In genomic region chr6:127155468-127155867, GRCm38 (mm10) we compare ENCODE assay signal across 8 mouse cellular contexts. TPM values are rescaled to one million over a fixed set of nuclear protein-coding genes. Genes with fewer than 3 reads are reported as not detected.
DNase-seq lines count a peak whose midpoint lies in the region; ATAC-seq lines count a peak whose summit lies in the region.

No protein-coding gene starts in this region.

- H3K4me3 ChIP-seq in embryonic facial prominence, embryonic 13.5 days: peak overlapping the region; percentile 78
- peak overlapping the region; percentile 31 for H3K4me3 ChIP-seq in hindbrain, embryonic 15.5 days
- H3K4me3 ChIP-seq in liver, embryonic 16.5 days (ENCODE audit: low read depth, low read length): peak overlapping the region; percentile 43

- H3K9me3 ChIP-seq in embryonic facial prominence, embryonic 13.5 days: no peaks in the 10 kb centered on the region
- H3K9me3 ChIP-seq in hindbrain, embryonic 15.5 days: no peaks in the 10 kb centered on the region
- H3K9me3 ChIP-seq in liver, embryonic 16.5 days (replicated peaks; ENCODE audit: control insufficient read depth, low read length): no peaks in the 10 kb centered on the region

- WGBS in embryonic facial prominence, embryonic 13.5 days: under 1% methylated on average over 15 of the region's 15 CpGs
- 2% methylated on average over 15 of the region's 15 CpGs for WGBS in hindbrain, embryonic 15.5 days
- WGBS in liver, embryonic 16.5 days (ENCODE audit: insufficient replicate concordance): 1% methylated on average over 15 of the region's 15 CpGs

- peak overlapping the region; percentile 72 for H3K9ac ChIP-seq in embryonic facial prominence, embryonic 13.5 days
- H3K9ac ChIP-seq in hindbrain, embryonic 15.5 days: no peak overlapping the region
- no peak overlapping the region for H3K9ac ChIP-seq in liver, embryonic 16.5 days (ENCODE audit: low read depth, low read length)

- no peaks in the 10 kb centered on the region for H3K36me3 ChIP-seq in embryonic facial prominence, embryonic 13.5 days
- no peaks in the 10 kb centered on the region for H3K36me3 ChIP-seq in hindbrain, embryonic 15.5 days
- H3K36me3 ChIP-seq in liver, embryonic 16.5 days (ENCODE audit: control insufficient read depth, insufficient read depth): no peaks in the 10 kb centered on the region

- peak; percentile 20 for DNase-seq in kidney, adult 18-20 months
- DNase-seq in kidney, adult 8-10 months: no peak
- DNase-seq in retina, embryonic 14.5 days (ENCODE audit: low spot score): peak; percentile 44
- no peak for DNase-seq in frontal cortex, postnatal 14 days (ENCODE audit: low spot score in 2 of 2)

- peaks cover 42% of the 10 kb centered on the region for H3K4me1 ChIP-seq in embryonic facial prominence, embryonic 13.5 days
- H3K4me1 ChIP-seq in hindbrain, embryonic 15.5 days (replicated peaks): peaks cover 53% of the 10 kb centered on the region
- peaks cover 40% of the 10 kb centered on the region for H3K4me1 ChIP-seq in liver, embryonic 16.5 days (ENCODE audit: control insufficient read depth, low read depth, low read length)

- H3K27me3 ChIP-seq in embryonic facial prominence, embryonic 13.5 days: 0 out of 2 replicates have a peak, but pooled peaks cover 3% of the 10 kb centered on the region
- peaks cover 65% of the 10 kb centered on the region for H3K27me3 ChIP-seq in hindbrain, embryonic 15.5 days
- H3K27me3 ChIP-seq in liver, embryonic 16.5 days (ENCODE audit: control insufficient read depth, insufficient read depth, low read depth, low read length): peaks cover 75% of the 10 kb centered on the region

- peak overlapping the region; percentile 90 for H3K4me2 ChIP-seq in embryonic facial prominence, embryonic 13.5 days
- H3K4me2 ChIP-seq in hindbrain, embryonic 15.5 days: peak overlapping the region; percentile 83
- peak overlapping the region; percentile 82 for H3K4me2 ChIP-seq in liver, embryonic 16.5 days (ENCODE audit: low read depth, low read length)

- ATAC-seq in embryonic facial prominence, embryonic 13.5 days (ENCODE audit: insufficient number of reproducible peaks, insufficient read depth, low FRiP score, low TSS enrichment, low read depth): no peak
- no peak for ATAC-seq in hindbrain, embryonic 15.5 days (ENCODE audit: low FRiP score, low read depth)
- ATAC-seq in liver, embryonic 16.5 days (ENCODE audit: low read depth): no peak
- ATAC-seq in monocyte, adult 5-6 weeks (replicated peaks; ENCODE audit: insufficient number of reproducible peaks, low FRiP score, low TSS enrichment, poor library complexity, severe bottlenecking): no peak

- H3K27ac ChIP-seq in embryonic facial prominence, embryonic 13.5 days: peak overlapping the region; percentile 95
- no peak overlapping the region for H3K27ac ChIP-seq in hindbrain, embryonic 15.5 days (replicated peaks)
- no peak overlapping the region for H3K27ac ChIP-seq in liver, embryonic 16.5 days (ENCODE audit: low read length)

RNA-seq across cellular contexts. Expression of gene Ccnd2, which starts 3.5 kb away (rescaled TPM):
- polyA plus RNA-seq in embryonic facial prominence, embryonic 13.5 days (2015; fragmentation: Nextera tagmentation; extraction: Ambion mirVana): 1,075 and 1,213 TPM in 2 replicates
- 288 and 507 TPM in 2 replicates for polyA plus RNA-seq in hindbrain, embryonic 15.5 days (2015; fragmentation: Nextera tagmentation; extraction: Ambion mirVana)
- polyA plus RNA-seq in liver, embryonic 16.5 days (2015; fragmentation: Nextera tagmentation; extraction: Ambion mirVana): 41.2 and 46.1 TPM in 2 replicates
- 30.4 to 97.0 TPM (median 61.4 TPM) in 3 replicates for total RNA-seq in monocyte, adult 5-6 weeks (2017)

RNA-seq across cellular contexts. Expression of gene Tigar, which starts 46.1 kb away (rescaled TPM):
- 2.1 and 4.3 TPM in 2 replicates for polyA plus RNA-seq in embryonic facial prominence, embryonic 13.5 days (2015; fragmentation: Nextera tagmentation; extraction: Ambion mirVana)
- 6.1 and 8.5 TPM in 2 replicates for polyA plus RNA-seq in hindbrain, embryonic 15.5 days (2015; fragmentation: Nextera tagmentation; extraction: Ambion mirVana)
- polyA plus RNA-seq in liver, embryonic 16.5 days (2015; fragmentation: Nextera tagmentation; extraction: Ambion mirVana): 0.24 and 0.41 TPM in 2 replicates
- total RNA-seq in monocyte, adult 5-6 weeks (2017): 3.1 to 8.6 TPM (median 4.5 TPM) in 3 replicates

Comparison
In these comparisons a context has a peak if more than half of its experiments do, and no peak if none do; other contexts are left out.
1. DNase-seq: peak in kidney, adult 18-20 months (single experiment) and retina, embryonic 14.5 days (single experiment); none in kidney, adult 8-10 months (0 of 2) and frontal cortex, postnatal 14 days (0 of 2).
2. Peak in every context shown above with its lines, with median percentiles within 50 percentile points of each other: H3K4me2 ChIP-seq and H3K4me3 ChIP-seq.